Mouse (Mus musculus) liver, embryonic 13.5 days (tissue): Measurements from ENCODE around the gene Eps15l1. TPM values are rescaled to one million over a fixed set of nuclear protein-coding genes. Genes with fewer than 3 reads are reported as not detected.

Experiments used
- ATAC-seq: fragments of 200-750 bp; cut with Nextera tagmentation; 2 replicates; pipeline ENCODE4 v1.8.0; 2017; ENCODE audit warnings: low read depth, mild to moderate bottlenecking, moderate number of reproducible peaks, moderate library complexity
- DNase-seq: peaks from one replicate; pipeline ENCODE4 v3.0.0; 2022
- H3K27ac ChIP-seq: fragments of 300-500 bp; sonication (generic); 2 replicates; pipeline ENCODE4 v1.5.1; 2015; ENCODE audit warnings: moderate library complexity, mild to moderate bottlenecking, inconsistent platforms
- H3K27me3 ChIP-seq: fragments of 300-500 bp; sonication (generic); 2 replicates; pipeline ENCODE4 v1.6.1; 2015; ENCODE audit warnings: mild to moderate bottlenecking, inconsistent platforms
- H3K36me3 ChIP-seq: fragments of 300-500 bp; sonication (generic); 2 replicates; pipeline ENCODE4 v1.6.1; 2015; ENCODE audit warnings: mild to moderate bottlenecking, inconsistent platforms
- H3K4me1 ChIP-seq: fragments of 300-500 bp; sonication (generic); replicated peaks from 2 replicates; pipeline ENCODE4 v1.6.1; 2015; ENCODE audit warnings: inconsistent platforms
- H3K4me2 ChIP-seq: fragments of 300-500 bp; sonication (generic); 2 replicates; pipeline ENCODE4 v1.6.1; 2015; ENCODE audit warnings: inconsistent platforms, mild to moderate bottlenecking, moderate library complexity
- H3K4me3 ChIP-seq: fragments of 300-500 bp; sonication (generic); replicated peaks from 2 replicates; pipeline ENCODE4 v1.5.1; 2015; ENCODE audit warnings: mild to moderate bottlenecking, inconsistent platforms
- H3K9ac ChIP-seq: fragments of 300-500 bp; sonication (generic); 2 replicates; pipeline ENCODE4 v1.6.1; 2015; ENCODE audit warnings: mild to moderate bottlenecking, inconsistent platforms
- H3K9me3 ChIP-seq: fragments of 300-500 bp; sonication (generic); replicated peaks from 2 replicates; pipeline ENCODE4 v1.6.1; 2016; ENCODE audit warnings: inconsistent platforms
- WGBS: fragments of 180-500 bp; shearing (Covaris S2); methylation state at CpG from one replicate; pipeline ENCODE4 v1.1.7; 2015; ENCODE audit not compliant: insufficient replicate concordance; 5-methylcytosine and 5-hydroxymethylcytosine counted together
- polyA plus RNA-seq: library from polyadenylated mRNA; unstranded; fragments of >200 nt; fragmentation: Nextera tagmentation; extraction: Ambion mirVana; gene quantifications from 2 replicates; pipeline ENCODE4 v1.2.1, GENCODE M21; 2015

Eps15l1 gene
- polyA plus RNA-seq, 1 experiment from 2014 or later = 17.5 TPM

- Histone ChIP-seq H3K27ac (peak overlapping the region; percentile 98), H3K9ac (peak overlapping the region; percentile 75), H3K4me3 (peak overlapping the region; percentile 39), H3K9me3 (no peaks in the 10 kb centered on the region), H3K27me3 (no peaks in the 10 kb centered on the region), H3K4me2 (peak overlapping the region; percentile 72), H3K36me3 (peaks cover 20% of the 10 kb centered on the region), H3K4me1 (peaks cover 99% of the 10 kb centered on the region)
- DNase-seq (peak; percentile 88), ATAC-seq (peak; percentile 99)
- 28% methylated on average over 7 of the region's 7 CpGs for WGBS
Measured at GRCm38 (mm10) chr8:72413839-72414238, 7.4 kb downstream of the Eps15l1 start.

DNA sequence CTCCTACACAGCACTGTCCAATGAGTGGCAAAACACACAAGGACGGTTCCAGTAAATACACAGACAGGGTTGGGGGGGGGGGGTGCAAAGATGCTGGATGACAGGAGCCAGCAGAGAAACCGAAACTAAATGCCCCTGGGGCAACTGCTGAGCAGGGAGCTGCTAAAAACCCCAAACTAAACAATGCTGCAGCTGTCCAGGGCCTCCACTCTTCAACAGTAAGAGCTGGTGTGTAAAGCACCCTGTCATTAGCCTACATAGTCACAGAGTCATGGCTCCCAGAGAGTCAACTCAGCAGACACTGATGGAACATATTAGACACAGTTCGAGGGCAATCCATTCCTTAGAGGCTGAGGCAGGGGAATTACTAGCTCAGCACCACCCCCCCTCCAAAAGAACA, 11.8 kb downstream of the Eps15l1 start:
- WGBS = 74% methylated on average over 3 of the region's 3 CpGs
- Histone ChIP-seq H3K9ac (0 out of 2 replicates have a peak overlapping the region, but pooled peaks have one; percentile 17), H3K4me1 (peaks cover 82% of the 10 kb centered on the region), H3K9me3 (no peaks in the 10 kb centered on the region), H3K27ac (peak overlapping the region; percentile 50; the same call in 1 of the 2 replicates), H3K27me3 (no peaks in the 10 kb centered on the region), H3K36me3 (peaks cover 11% of the 10 kb centered on the region), H3K4me2 (no peak overlapping the region), H3K4me3 (no peak overlapping the region)
- ATAC-seq (no peak), DNase-seq (no peak)

- Histone ChIP-seq H3K4me3 (no peak overlapping the region), H3K27ac (no peak overlapping the region), H3K9ac (no peak overlapping the region; the same call in 1 of the 2 replicates), H3K9me3 (no peaks in the 10 kb centered on the region), H3K4me2 (no peak overlapping the region), H3K36me3 (peaks cover 16% of the 10 kb centered on the region), H3K4me1 (peaks cover 71% of the 10 kb centered on the region), H3K27me3 (no peaks in the 10 kb centered on the region)
- DNase-seq (no peak), ATAC-seq (no peak)
- WGBS = 90% methylated on average over 1 of the region's 1 CpGs
Measured at GRCm38 (mm10) chr8:72407878-72408277, 13.4 kb downstream of the Eps15l1 start.

- no peak overlapping the region for H3K4me2 ChIP-seq
- no peak for DNase-seq
- peaks cover 49% of the 10 kb centered on the region for H3K4me1 ChIP-seq
- no peak overlapping the region for H3K9ac ChIP-seq
- 82% methylated on average over 3 of the region's 3 CpGs for WGBS
- H3K4me3 ChIP-seq = no peak overlapping the region
- H3K27ac ChIP-seq = no peak overlapping the region
- peaks cover 26% of the 10 kb centered on the region for H3K36me3 ChIP-seq
- no peaks in the 10 kb centered on the region for H3K27me3 ChIP-seq
- no peak for ATAC-seq
- H3K9me3 ChIP-seq = no peaks in the 10 kb centered on the region
Measured at GRCm38 (mm10) chr8:72402981-72403380, 18.3 kb downstream of the Eps15l1 start.

DNA sequence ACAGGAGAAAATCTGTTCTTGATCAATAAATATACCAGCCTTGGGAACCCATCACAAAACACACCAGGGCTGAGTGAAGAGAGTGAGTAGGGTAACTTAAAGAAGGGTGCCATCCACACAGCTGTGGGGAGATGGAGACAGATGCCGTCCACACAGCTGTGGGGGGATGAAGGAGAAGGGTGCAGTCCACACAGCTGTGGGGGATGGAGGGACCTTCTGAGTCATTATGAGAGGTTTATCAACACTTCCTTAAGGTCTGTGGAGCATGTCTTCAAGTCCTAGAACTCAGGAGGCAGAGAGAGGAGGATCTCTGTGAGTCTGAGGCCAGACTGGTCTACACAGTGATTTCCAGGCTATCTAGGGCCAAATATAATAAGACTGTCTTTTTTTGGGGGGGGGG, 19.9 kb downstream of the Eps15l1 start:
- WGBS = 81% methylated on average over 1 of the region's 1 CpGs
- no peak overlapping the region for H3K4me3 ChIP-seq
- H3K4me1 ChIP-seq = peaks cover 42% of the 10 kb centered on the region
- no peak overlapping the region for H3K4me2 ChIP-seq
- DNase-seq (no peak), ATAC-seq (no peak)
- H3K27me3 ChIP-seq = no peaks in the 10 kb centered on the region
- H3K27ac ChIP-seq = no peak overlapping the region
- H3K36me3 ChIP-seq = peaks cover 41% of the 10 kb centered on the region
- H3K9me3 ChIP-seq = no peaks in the 10 kb centered on the region
- H3K9ac ChIP-seq = no peak overlapping the region

DNA sequence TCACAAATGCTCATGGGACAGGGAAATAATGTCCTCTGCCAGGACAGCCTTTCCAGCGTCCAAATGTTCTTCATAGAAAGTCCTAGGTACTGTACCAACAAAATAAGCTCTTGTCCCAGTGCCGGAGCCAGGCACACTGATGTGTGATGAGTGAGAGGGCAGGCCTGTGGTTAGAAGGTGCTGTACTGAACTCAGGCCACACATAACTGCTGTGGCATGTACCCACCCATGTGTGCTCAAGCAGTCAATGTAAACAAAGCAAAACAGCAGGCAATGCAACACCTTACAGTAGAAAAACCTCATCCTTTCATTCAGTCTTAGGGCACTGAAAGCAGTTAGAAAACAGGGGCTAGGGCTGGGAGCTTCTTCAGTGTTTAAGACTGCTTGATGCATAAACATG, 35.5 kb downstream of the Eps15l1 start:
- H3K4me1 ChIP-seq = no peaks in the 10 kb centered on the region
- no peak overlapping the region for H3K9ac ChIP-seq
- H3K9me3 ChIP-seq = no peaks in the 10 kb centered on the region
- DNase-seq (no peak), ATAC-seq (no peak)
- 78% methylated on average over 2 of the region's 2 CpGs for WGBS
- H3K4me2 ChIP-seq = no peak overlapping the region
- no peaks in the 10 kb centered on the region for H3K27me3 ChIP-seq
- no peak overlapping the region for H3K4me3 ChIP-seq
- peaks cover 97% of the 10 kb centered on the region for H3K36me3 ChIP-seq
- H3K27ac ChIP-seq = no peak overlapping the region

DNA sequence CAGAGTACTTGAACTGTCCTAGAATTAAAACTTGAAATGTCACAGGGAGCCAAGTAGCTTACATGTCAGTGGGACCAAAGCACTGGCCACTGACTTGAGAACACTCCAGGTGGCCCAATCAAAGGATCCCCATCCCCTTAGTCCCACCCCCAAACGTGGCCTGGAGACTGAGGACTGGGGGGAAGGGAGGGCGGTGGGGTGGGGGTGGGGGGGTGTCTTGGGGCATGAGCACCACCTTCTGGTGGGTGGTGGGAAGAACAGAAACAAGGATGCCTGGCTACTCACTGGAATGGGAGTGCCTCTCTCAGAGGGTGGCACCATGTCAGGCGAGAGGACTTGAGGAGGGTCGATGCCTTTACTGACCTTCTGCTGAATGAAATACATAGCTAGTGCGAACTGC, 38.9 kb downstream of the Eps15l1 start:
- Histone ChIP-seq H3K36me3 (peaks cover 98% of the 10 kb centered on the region), H3K27me3 (no peaks in the 10 kb centered on the region), H3K4me3 (no peak overlapping the region), H3K9ac (no peak overlapping the region), H3K4me2 (no peak overlapping the region), H3K27ac (no peak overlapping the region), H3K9me3 (no peaks in the 10 kb centered on the region), H3K4me1 (no peaks in the 10 kb centered on the region)
- ATAC-seq (no peak), DNase-seq (no peak)
- WGBS = 65% methylated on average over 5 of the region's 5 CpGs

GRCm38 (mm10) chr8:72380656-72381055, 40.6 kb downstream of the Eps15l1 start:
- H3K27ac ChIP-seq = no peak overlapping the region
- H3K4me1 ChIP-seq = 0 out of 2 replicates have a peak, but pooled peaks cover 7% of the 10 kb centered on the region
- ATAC-seq = no peak
- H3K9ac ChIP-seq = no peak overlapping the region
- H3K4me3 ChIP-seq = no peak overlapping the region
- no peaks in the 10 kb centered on the region for H3K27me3 ChIP-seq
- H3K36me3 ChIP-seq = peaks cover 98% of the 10 kb centered on the region
- DNase-seq = no peak
- H3K9me3 ChIP-seq = no peaks in the 10 kb centered on the region
- no peak overlapping the region for H3K4me2 ChIP-seq
- 88% methylated on average over 8 of the region's 8 CpGs for WGBS

GRCm38 (mm10) chr8:72376900-72377299, 44.4 kb downstream of the Eps15l1 start:
- DNase-seq = no peak
- peaks cover 91% of the 10 kb centered on the region for H3K36me3 ChIP-seq
- no peak overlapping the region for H3K4me2 ChIP-seq
- H3K27ac ChIP-seq = no peak overlapping the region
- H3K4me1 ChIP-seq = 0 out of 2 replicates have a peak, but pooled peaks cover 7% of the 10 kb centered on the region
- no peaks in the 10 kb centered on the region for H3K9me3 ChIP-seq
- no peak for ATAC-seq
- H3K4me3 ChIP-seq = no peak overlapping the region
- 68% methylated on average over 2 of the region's 2 CpGs for WGBS
- H3K9ac ChIP-seq = no peak overlapping the region
- H3K27me3 ChIP-seq = no peaks in the 10 kb centered on the region

DNA sequence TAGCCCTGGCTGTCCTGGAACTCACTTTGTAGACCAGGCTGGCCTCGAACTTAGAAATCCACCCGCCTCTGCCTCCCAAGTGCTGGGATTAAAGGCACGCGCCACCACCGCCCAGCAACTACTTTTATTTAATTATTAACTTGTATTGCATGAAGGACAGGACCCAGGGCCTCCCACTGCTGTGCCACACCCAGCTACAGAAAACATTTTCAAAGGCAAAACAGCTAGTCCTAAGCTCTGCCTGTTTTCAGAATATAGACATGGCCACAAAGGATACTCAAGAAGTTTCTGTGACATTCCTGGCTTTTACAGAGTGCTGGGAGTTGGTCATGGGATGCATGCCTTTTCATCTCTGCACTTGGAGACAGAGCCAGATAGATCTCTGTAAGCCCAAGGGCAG, 45.0 kb downstream of the Eps15l1 start:
- no peak overlapping the region for H3K4me3 ChIP-seq
- WGBS = 72% methylated on average over 5 of the region's 5 CpGs
- no peak overlapping the region for H3K9ac ChIP-seq
- peaks cover 91% of the 10 kb centered on the region for H3K36me3 ChIP-seq
- ATAC-seq (no peak), DNase-seq (no peak)
- no peak overlapping the region for H3K27ac ChIP-seq
- H3K4me1 ChIP-seq = 0 out of 2 replicates have a peak, but pooled peaks cover 7% of the 10 kb centered on the region
- no peak overlapping the region for H3K4me2 ChIP-seq
- no peaks in the 10 kb centered on the region for H3K27me3 ChIP-seq
- H3K9me3 ChIP-seq = no peaks in the 10 kb centered on the region

DNA sequence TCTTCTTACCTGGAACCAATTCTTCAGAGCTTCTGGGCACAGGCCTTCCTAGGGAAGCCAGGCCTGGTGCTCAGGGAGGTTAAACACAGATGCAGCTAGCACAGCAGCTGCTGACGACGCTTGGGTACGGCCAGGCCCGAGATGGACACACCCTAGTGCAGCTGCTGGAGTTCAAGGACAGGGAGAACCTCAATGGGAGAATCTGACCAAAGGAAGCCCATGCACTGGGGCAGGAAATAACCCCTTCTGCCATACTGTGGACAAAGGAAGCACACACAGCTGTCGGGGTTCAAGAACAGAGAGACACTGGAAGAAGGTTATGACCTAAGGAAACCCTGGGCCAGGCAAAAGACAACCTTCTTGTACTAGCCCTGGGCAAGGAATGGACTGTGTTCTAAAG, 46.1 kb downstream of the Eps15l1 start:
- Histone ChIP-seq H3K27me3 (no peaks in the 10 kb centered on the region), H3K4me1 (0 out of 2 replicates have a peak, but pooled peaks cover 7% of the 10 kb centered on the region), H3K9ac (no peak overlapping the region), H3K4me2 (no peak overlapping the region), H3K4me3 (no peak overlapping the region), H3K36me3 (peaks cover 90% of the 10 kb centered on the region), H3K9me3 (no peaks in the 10 kb centered on the region), H3K27ac (no peak overlapping the region)
- no peak for DNase-seq
- WGBS = 71% methylated on average over 5 of the region's 5 CpGs
- ATAC-seq = no peak

- ATAC-seq (no peak), DNase-seq (no peak)
- H3K4me2 ChIP-seq = no peak overlapping the region
- no peaks in the 10 kb centered on the region for H3K27me3 ChIP-seq
- H3K36me3 ChIP-seq = peaks cover 92% of the 10 kb centered on the region
- H3K4me1 ChIP-seq = 0 out of 2 replicates have a peak, but pooled peaks cover 7% of the 10 kb centered on the region
- H3K4me3 ChIP-seq = no peak overlapping the region
- no peaks in the 10 kb centered on the region for H3K9me3 ChIP-seq
- no peak overlapping the region for H3K27ac ChIP-seq
- WGBS = 88% methylated on average over 4 of the region's 4 CpGs
- H3K9ac ChIP-seq = no peak overlapping the region
Measured at GRCm38 (mm10) chr8:72372311-72372710, 48.9 kb downstream of the Eps15l1 start.
